Mouse (Mus musculus) midbrain, embryonic 13.5 days (tissue): Measurements from ENCODE around the gene D1Ertd622e. TPM values are rescaled to one million over a fixed set of nuclear protein-coding genes. Genes with fewer than 3 reads are reported as not detected.

Source experiments
- ATAC-seq: fragments of 200-750 bp; cut with Nextera tagmentation; 2 replicates; pipeline ENCODE4 v1.8.0; 2017; ENCODE audit warnings: mild to moderate bottlenecking, moderate TSS enrichment, moderate library complexity
- H3K27ac ChIP-seq: fragments of 300-500 bp; sonication (generic); 2 replicates; pipeline ENCODE4 v1.5.1; 2015; ENCODE audit warnings: inconsistent platforms, mild to moderate bottlenecking, moderate library complexity
- H3K27me3 ChIP-seq: fragments of 300-500 bp; sonication (generic); 2 replicates; pipeline ENCODE4 v1.6.1; 2015; ENCODE audit warnings: mild to moderate bottlenecking, inconsistent platforms
- H3K36me3 ChIP-seq: fragments of 300-500 bp; sonication (generic); 2 replicates; pipeline ENCODE4 v1.6.1; 2015; ENCODE audit warnings: mild to moderate bottlenecking, inconsistent platforms
- H3K4me1 ChIP-seq: fragments of 300-500 bp; sonication (generic); replicated peaks from 2 replicates; pipeline ENCODE4 v1.6.1; 2015; ENCODE audit warnings: inconsistent platforms
- H3K4me2 ChIP-seq: fragments of 300-500 bp; sonication (generic); replicated peaks from 2 replicates; pipeline ENCODE4 v1.6.1; 2015; ENCODE audit warnings: moderate library complexity, mild to moderate bottlenecking, inconsistent platforms
- H3K4me3 ChIP-seq: fragments of 300-500 bp; sonication (generic); replicated peaks from 2 replicates; pipeline ENCODE4 v1.5.1; 2015; ENCODE audit warnings: mild to moderate bottlenecking, inconsistent platforms
- H3K9ac ChIP-seq: fragments of 300-500 bp; sonication (generic); replicated peaks from 2 replicates; pipeline ENCODE4 v1.6.1; 2015; ENCODE audit warnings: mild to moderate bottlenecking, inconsistent platforms
- H3K9me3 ChIP-seq: fragments of 300-500 bp; sonication (generic); 2 replicates; pipeline ENCODE4 v1.6.1; 2016; ENCODE audit warnings: mild to moderate bottlenecking, inconsistent platforms
- WGBS: fragments of 180-500 bp; shearing (Covaris S2); methylation state at CpG from one replicate; pipeline ENCODE4 v1.1.7; 2015; 5-methylcytosine and 5-hydroxymethylcytosine counted together
- polyA plus RNA-seq: library from polyadenylated mRNA; unstranded; fragments of >200 nt; fragmentation: Nextera tagmentation; extraction: Ambion mirVana; gene quantifications from 2 replicates; pipeline ENCODE4 v1.2.1, GENCODE M21; 2015

D1Ertd622e gene
- polyA plus RNA-seq, 1 experiment from 2014 or later, result 51.6 TPM

- Histone ChIP-seq H3K27ac (no peak overlapping the region), H3K9me3 (no peaks in the 10 kb centered on the region), H3K27me3 (no peaks in the 10 kb centered on the region), H3K4me1 (0 out of 2 replicates have a peak, but pooled peaks cover 3% of the 10 kb centered on the region), H3K36me3 (no peaks in the 10 kb centered on the region), H3K4me2 (0 out of 2 replicates have a peak overlapping the region, but pooled peaks have one; percentile 22), H3K9ac (no peak overlapping the region), H3K4me3 (no peak overlapping the region)
- WGBS, result 40% methylated on average over 9 of the region's 9 CpGs
- ATAC-seq, result peak; percentile 58
These were observed 91.1 kb downstream of the D1Ertd622e start for GRCm38 (mm10) chr1:97570814-97571213.

GRCm38 (mm10) chr1:97567956-97568355 lies 93.9 kb downstream of the D1Ertd622e start:
- no peak overlapping the region for H3K9ac ChIP-seq
- H3K4me3 ChIP-seq, result no peak overlapping the region
- WGBS, result 84% methylated on average over 4 of the region's 4 CpGs
- H3K9me3 ChIP-seq, result no peaks in the 10 kb centered on the region
- 0 out of 2 replicates have a peak, but pooled peaks cover 3% of the 10 kb centered on the region for H3K4me1 ChIP-seq
- no peak overlapping the region for H3K4me2 ChIP-seq
- no peaks in the 10 kb centered on the region for H3K36me3 ChIP-seq
- ATAC-seq, result 0 out of 2 replicates have a peak, but pooled peaks have one; percentile 12
- H3K27ac ChIP-seq, result no peak overlapping the region
- no peaks in the 10 kb centered on the region for H3K27me3 ChIP-seq

- Histone ChIP-seq H3K4me3 (no peak overlapping the region), H3K27me3 (no peaks in the 10 kb centered on the region), H3K36me3 (no peaks in the 10 kb centered on the region), H3K9ac (no peak overlapping the region), H3K4me1 (0 out of 2 replicates have a peak, but pooled peaks cover 3% of the 10 kb centered on the region), H3K27ac (no peak overlapping the region), H3K9me3 (no peaks in the 10 kb centered on the region), H3K4me2 (no peak overlapping the region)
- no peak for ATAC-seq
- WGBS, result 95% methylated on average over 1 of the region's 1 CpGs
These were observed 97.2 kb downstream of the D1Ertd622e start for GRCm38 (mm10) chr1:97564641-97565040.

- Histone ChIP-seq H3K27ac (no peak overlapping the region), H3K9me3 (no peaks in the 10 kb centered on the region), H3K27me3 (no peaks in the 10 kb centered on the region), H3K4me3 (no peak overlapping the region), H3K36me3 (no peaks in the 10 kb centered on the region), H3K4me2 (no peak overlapping the region), H3K4me1 (no peaks in the 10 kb centered on the region), H3K9ac (no peak overlapping the region)
- no peak for ATAC-seq
- WGBS, result 88% methylated on average over 3 of the region's 3 CpGs
These were observed 99.0 kb downstream of the D1Ertd622e start for GRCm38 (mm10) chr1:97562867-97563266.

Other genes with a start within 250 kb of the D1Ertd622e start
- 19.0 and 20.1 TPM in 2 replicates for gene Gin1, start 108.1 kb upstream of the D1Ertd622e start, polyA plus RNA-seq
- gene Ppip5k2, start 108.3 kb upstream of the D1Ertd622e start, polyA plus RNA-seq, result 63.7 and 65.8 TPM in 2 replicates